Mouse (Mus musculus) midbrain, embryonic 14.5 days (tissue): ENCODE measurements at regions not wholly inside any gene's neighbourhood (a gene's known extent, or its start where the extent isn't known, plus 50 kb on each side); places are given as distances from the start of the nearest gene placed in this dataset.

Experiments
- ATAC-seq: fragments of 200-750 bp; cut with Nextera tagmentation; 2 replicates; pipeline ENCODE4 v1.8.0; 2017; ENCODE audit warnings: moderate number of reproducible peaks, moderate library complexity; ENCODE audit not compliant: low FRiP score, low TSS enrichment
- DNase-seq: peaks from one replicate; pipeline ENCODE4 v3.0.0-alpha.2; 2015
- H3K27ac ChIP-seq: fragments of 300-500 bp; sonication (generic); replicated peaks from 2 replicates; pipeline ENCODE4 v1.5.1; 2014; ENCODE audit warnings: mild to moderate bottlenecking, low read depth, low read length, moderate library complexity
- H3K27me3 ChIP-seq: fragments of 300-500 bp; sonication (generic); 2 replicates; pipeline ENCODE4 v1.6.1; 2014; ENCODE audit warnings: low read length, control low read depth, mixed read lengths; ENCODE audit not compliant: control insufficient read depth, insufficient read depth
- H3K36me3 ChIP-seq: fragments of 300-500 bp; sonication (generic); 2 replicates; pipeline ENCODE4 v1.6.1; 2014; ENCODE audit warnings: low read length, control low read depth; ENCODE audit not compliant: control insufficient read depth, insufficient read depth
- H3K4me1 ChIP-seq: fragments of 300-500 bp; sonication (generic); 2 replicates; pipeline ENCODE4 v1.6.1; 2014; ENCODE audit warnings: mild to moderate bottlenecking, antibody characterized with exemption, low read length, control low read depth; ENCODE audit not compliant: control insufficient read depth, insufficient read depth
- H3K4me2 ChIP-seq: fragments of 300-500 bp; sonication (generic); 2 replicates; pipeline ENCODE4 v1.6.1; 2014; ENCODE audit warnings: mild to moderate bottlenecking, low read length, moderate library complexity
- H3K4me3 ChIP-seq: fragments of 300-500 bp; sonication (generic); replicated peaks from 2 replicates; pipeline ENCODE4 v1.5.1; 2014; ENCODE audit warnings: low read depth, low read length
- H3K9ac ChIP-seq: fragments of 300-500 bp; sonication (generic); replicated peaks from 2 replicates; pipeline ENCODE4 v1.6.1; 2014; ENCODE audit warnings: mild to moderate bottlenecking, low read length, moderate library complexity
- H3K9me3 ChIP-seq: fragments of 300-500 bp; sonication (generic); 2 replicates; pipeline ENCODE4 v1.6.1; 2016; ENCODE audit warnings: low read length, control low read depth, mixed read lengths; ENCODE audit not compliant: control insufficient read depth
- WGBS: fragments of 180-500 bp; shearing (Covaris S2); extraction: QIAGEN DNeasy Blood & Tissue Kit; methylation state at CpG from one replicate; pipeline ENCODE4 v1.1.7; 2014; 5-methylcytosine and 5-hydroxymethylcytosine counted together

- WGBS, result 52% methylated on average over 7 of the region's 7 CpGs
- Histone ChIP-seq H3K36me3 (no peaks in the 10 kb centered on the region), H3K4me3 (no peak overlapping the region), H3K9ac (no peak overlapping the region), H3K4me1 (no peaks in the 10 kb centered on the region), H3K4me2 (no peak overlapping the region), H3K27ac (no peak overlapping the region), H3K27me3 (no peaks in the 10 kb centered on the region), H3K9me3 (no peaks in the 10 kb centered on the region)
- DNase-seq (peak; percentile 87), ATAC-seq (no peak)
These were observed 191.0 kb downstream of the Vgll3 start for GRCm38 (mm10) chr16:66005954-66006580.

GRCm38 (mm10) chr16:66013608-66014007 is 198.6 kb downstream of the Vgll3 start:
- 18% methylated on average over 2 of the region's 2 CpGs for WGBS

GRCm38 (mm10) chr16:66014861-66015602 is 200.0 kb downstream of the Vgll3 start:
- Histone ChIP-seq H3K36me3 (no peaks in the 10 kb centered on the region), H3K4me2 (no peak overlapping the region), H3K4me3 (no peak overlapping the region), H3K9me3 (no peaks in the 10 kb centered on the region), H3K9ac (no peak overlapping the region), H3K27me3 (no peaks in the 10 kb centered on the region), H3K27ac (no peak overlapping the region), H3K4me1 (no peaks in the 10 kb centered on the region)
- ATAC-seq (no peak), DNase-seq (peak; percentile 21)
- 24% methylated on average over 5 of the region's 5 CpGs for WGBS

More at GRCm38 (mm10) chr16:66013608-66014007, 198.6 kb downstream of the Vgll3 start:
- Histone ChIP-seq H3K9ac (no peak overlapping the region), H3K4me2 (no peak overlapping the region), H3K27me3 (no peaks in the 10 kb centered on the region), H3K9me3 (no peaks in the 10 kb centered on the region), H3K27ac (no peak overlapping the region), H3K4me3 (no peak overlapping the region), H3K4me1 (no peaks in the 10 kb centered on the region), H3K36me3 (no peaks in the 10 kb centered on the region)
- DNase-seq (peak; percentile 82), ATAC-seq (no peak)

GRCm38 (mm10) chr16:66017040-66017439 is 202.0 kb downstream of the Vgll3 start:
- H3K4me2 ChIP-seq, result no peak overlapping the region
- H3K4me3 ChIP-seq, result no peak overlapping the region
- H3K4me1 ChIP-seq, result no peaks in the 10 kb centered on the region
- WGBS, result 88% methylated on average over 2 of the region's 2 CpGs
- no peak overlapping the region for H3K9ac ChIP-seq
- DNase-seq (no peak), ATAC-seq (no peak)
- no peaks in the 10 kb centered on the region for H3K36me3 ChIP-seq
- no peaks in the 10 kb centered on the region for H3K27me3 ChIP-seq
- no peak overlapping the region for H3K27ac ChIP-seq
- no peaks in the 10 kb centered on the region for H3K9me3 ChIP-seq

- Histone ChIP-seq H3K36me3 (no peaks in the 10 kb centered on the region), H3K9me3 (no peaks in the 10 kb centered on the region), H3K27me3 (no peaks in the 10 kb centered on the region), H3K4me3 (no peak overlapping the region), H3K4me2 (no peak overlapping the region), H3K27ac (no peak overlapping the region), H3K9ac (no peak overlapping the region), H3K4me1 (no peaks in the 10 kb centered on the region)
- ATAC-seq (no peak), DNase-seq (no peak)
- 68% methylated on average over 2 of the region's 2 CpGs for WGBS
These were observed 208.3 kb downstream of the Vgll3 start for GRCm38 (mm10) chr16:66023397-66023796.
